24 mouse cellular contexts compared by ENCODE assay signal in genomic region chr10:60033064-60033463, GRCm38 (mm10). TPM values are rescaled to one million over a fixed set of nuclear protein-coding genes. Genes with fewer than 3 reads are reported as not detected.
DNase-seq lines count a peak whose midpoint lies in the region; ATAC-seq and TF ChIP-seq lines count a peak whose summit lies in the region.
"Had no signal": no experiment of that assay in that cellular context is flagged by ENCODE, and none has a peak within 500 bp of the region (broad histone marks: within the 10 kb centered on the region; RNA-seq: fewer than 3 reads in every experiment).

No protein-coding gene starts in this region.

- ATAC-seq in lung, embryonic 16.5 days (ENCODE audit: low read depth): 0 out of 2 replicates have a peak, but pooled peaks have one; percentile 47
- no peak for ATAC-seq in lung, postnatal 0 days
- ATAC-seq in midbrain, embryonic 15.5 days (replicated peaks): 0 out of 2 replicates have a peak, but pooled peaks have one; percentile 6
- ATAC-seq: intestine, postnatal 0 days had no signal

- no peaks in the 10 kb centered on the region for H3K36me3 ChIP-seq in lung, embryonic 16.5 days (ENCODE audit: control insufficient read depth, insufficient read depth, low read length)
- H3K36me3 ChIP-seq in lung, postnatal 0 days (ENCODE audit: insufficient read depth, low read length): no peaks in the 10 kb centered on the region
- H3K36me3 ChIP-seq in ES-Bruce4 (ENCODE audit: control insufficient read depth, insufficient read depth, low read length, poor library complexity, severe bottlenecking): no peaks in the 10 kb centered on the region
- H3K36me3 ChIP-seq in midbrain, embryonic 15.5 days (replicated peaks): no peaks in the 10 kb centered on the region
- H3K36me3 ChIP-seq: hindbrain, embryonic 12.5 days; limb, embryonic 15.5 days; liver, embryonic 15.5 days had no signal

- TF ChIP-seq EP300 in lung, postnatal 0 days (IDR thresholded peaks at IDR 0.05): no peak
- TF ChIP-seq EP300 in ES-Bruce4 (IDR thresholded peaks at IDR 0.05; ENCODE audit: insufficient read depth, low read depth, low read length): no peak

- no peak for TF ChIP-seq CTCF in lung, postnatal 0 days (IDR thresholded peaks at IDR 0.05)
- TF ChIP-seq CTCF in ES-Bruce4 (IDR thresholded peaks at IDR 0.05; ENCODE audit: low read depth, low read length): no peak
- TF ChIP-seq CTCF in brain, embryonic 14.5 days (IDR thresholded peaks at IDR 0.05; ENCODE audit: borderline replicate concordance, extremely low read depth, insufficient read depth, insufficient read length): no peak

- no peak overlapping the region for H3K9ac ChIP-seq in lung, embryonic 16.5 days (ENCODE audit: low read length)
- no peak overlapping the region for H3K9ac ChIP-seq in lung, postnatal 0 days (replicated peaks; ENCODE audit: low read depth)
- H3K9ac ChIP-seq in ES-Bruce4 (ENCODE audit: low read depth, poor library complexity, severe bottlenecking): no peak overlapping the region
- H3K9ac ChIP-seq in midbrain, embryonic 15.5 days: no peak overlapping the region
- H3K9ac ChIP-seq: hindbrain, embryonic 12.5 days; limb, embryonic 15.5 days; liver, embryonic 15.5 days had no signal

- 23% methylated on average over 5 of the region's 5 CpGs for WGBS in lung, embryonic 16.5 days
- 32% methylated on average over 5 of the region's 5 CpGs for WGBS in lung, postnatal 0 days
- WGBS in midbrain, embryonic 15.5 days: 41% methylated on average over 5 of the region's 5 CpGs

- peaks cover 5% of the 10 kb centered on the region for H3K4me1 ChIP-seq in lung, embryonic 16.5 days (replicated peaks; ENCODE audit: control insufficient read depth, insufficient read depth, low read length)
- H3K4me1 ChIP-seq in lung, postnatal 0 days (ENCODE audit: insufficient read depth, low read depth, low read length): no peaks in the 10 kb centered on the region
- peaks cover 9% of the 10 kb centered on the region for H3K4me1 ChIP-seq in ES-Bruce4 (ENCODE audit: control insufficient read depth, insufficient read depth, low read length)
- peaks cover 26% of the 10 kb centered on the region for H3K4me1 ChIP-seq in midbrain, embryonic 15.5 days

- no peak overlapping the region for H3K4me3 ChIP-seq in lung, embryonic 16.5 days (ENCODE audit: low read length)
- H3K4me3 ChIP-seq in lung, postnatal 0 days (ENCODE audit: low read depth, low read length): no peak overlapping the region
- H3K4me3 ChIP-seq in ES-Bruce4 (ENCODE audit: low read depth, low read length): no peak overlapping the region
- H3K4me3 ChIP-seq in midbrain, embryonic 15.5 days: no peak overlapping the region
- H3K4me3 ChIP-seq: hindbrain, embryonic 12.5 days; layer of hippocampus, adult 2 months; limb, embryonic 15.5 days; liver, embryonic 15.5 days had no signal

- no peak for DNase-seq in lung, postnatal 0 days (ENCODE audit: low spot score)
- DNase-seq in brain, embryonic 14.5 days (ENCODE audit: low read depth): peak; percentile 5
- no peak for DNase-seq in layer of hippocampus, adult 9-10 months (ENCODE audit: low spot score)
- no peak for DNase-seq in retina, embryonic 14.5 days (ENCODE audit: low spot score)
- DNase-seq: adrenal gland, postnatal 25 days; cerebellum, adult 9-10 months; gastrocnemius, postnatal 14 days; heart, adult 11 months; heart, postnatal 10 days; kidney, postnatal 25 days; layer of hippocampus, postnatal 36 days; lung, postnatal 14 days; right cerebral cortex, postnatal 14 days; spleen, adult 18-20 months; thymus, postnatal 36 days had no signal

- H3K27me3 ChIP-seq in lung, embryonic 16.5 days (ENCODE audit: control insufficient read depth, insufficient read depth, low read depth, low read length): no peaks in the 10 kb centered on the region
- H3K27me3 ChIP-seq in lung, postnatal 0 days (replicated peaks; ENCODE audit: insufficient read depth, low read length): no peaks in the 10 kb centered on the region
- H3K27me3 ChIP-seq in ES-Bruce4 (ENCODE audit: control insufficient read depth, insufficient read depth, low read length, poor library complexity, severe bottlenecking): no peaks in the 10 kb centered on the region
- H3K27me3 ChIP-seq in midbrain, embryonic 15.5 days (replicated peaks): no peaks in the 10 kb centered on the region
- H3K27me3 ChIP-seq: hindbrain, embryonic 12.5 days; limb, embryonic 15.5 days; liver, embryonic 15.5 days had no signal

- H3K4me2 ChIP-seq in lung, embryonic 16.5 days (ENCODE audit: low read depth, low read length): no peak overlapping the region
- H3K4me2 ChIP-seq in lung, postnatal 0 days (replicated peaks; ENCODE audit: low read depth, low read length): no peak overlapping the region
- no peak overlapping the region for H3K4me2 ChIP-seq in midbrain, embryonic 15.5 days
- H3K4me2 ChIP-seq: heart, embryonic 11.5 days; hindbrain, embryonic 12.5 days; limb, embryonic 15.5 days; liver, embryonic 15.5 days had no signal

- no peak for TF ChIP-seq POLR2A in ES-Bruce4 (IDR thresholded peaks at IDR 0.05; ENCODE audit: insufficient read depth, low read length)
- no peak for TF ChIP-seq POLR2A in brain, embryonic 14.5 days (IDR thresholded peaks at IDR 0.05; ENCODE audit: borderline replicate concordance, extremely low read depth, insufficient read depth, insufficient read length, poor library complexity, severe bottlenecking)

- H3K9me3 ChIP-seq in lung, embryonic 16.5 days (ENCODE audit: control insufficient read depth, low read length): no peaks in the 10 kb centered on the region
- no peaks in the 10 kb centered on the region for H3K9me3 ChIP-seq in lung, postnatal 0 days (ENCODE audit: low read length)
- no peaks in the 10 kb centered on the region for H3K9me3 ChIP-seq in ES-Bruce4 (replicated peaks; ENCODE audit: control insufficient read depth, insufficient read depth, low read length, poor library complexity, severe bottlenecking)
- H3K9me3 ChIP-seq in midbrain, embryonic 15.5 days: no peaks in the 10 kb centered on the region
- H3K9me3 ChIP-seq: hindbrain, embryonic 12.5 days; limb, embryonic 15.5 days; liver, embryonic 15.5 days had no signal

- H3K27ac ChIP-seq in lung, embryonic 16.5 days (ENCODE audit: low read length): no peak overlapping the region
- H3K27ac ChIP-seq in lung, postnatal 0 days (ENCODE audit: low read length): no peak overlapping the region
- peak overlapping the region; percentile 62 for H3K27ac ChIP-seq in ES-Bruce4 (ENCODE audit: insufficient read depth, low read length)
- H3K27ac ChIP-seq in midbrain, embryonic 15.5 days: peak overlapping the region; percentile 48
- H3K27ac ChIP-seq: hindbrain, embryonic 12.5 days; limb, embryonic 15.5 days; liver, embryonic 15.5 days had no signal

RNA-seq across cellular contexts. Expression of gene Anapc16, which starts 30.1 kb away (rescaled TPM):
- polyA plus RNA-seq in lung, embryonic 16.5 days (2015; fragmentation: Nextera tagmentation; extraction: Ambion mirVana): 103 and 104 TPM in 2 replicates
- 105 and 117 TPM in 2 replicates for polyA plus RNA-seq in lung, postnatal 0 days (2015; fragmentation: Nextera tagmentation; extraction: Ambion mirVana)
- 22.7 and 24.4 TPM in 2 replicates for polyA plus RNA-seq in ES-Bruce4 (2011; ENCODE audit: insufficient read depth, insufficient read length, low read depth, missing spikeins)
- 85.9 and 112 TPM in 2 replicates for polyA plus RNA-seq in brain, embryonic 14.5 days (2012; rRNA removed)
- polyA plus RNA-seq in midbrain, embryonic 15.5 days (2015; fragmentation: Nextera tagmentation; extraction: Ambion mirVana): 106 and 109 TPM in 2 replicates

RNA-seq across cellular contexts. Expression of gene Ascc1, which starts 30.5 kb away (rescaled TPM):
- polyA plus RNA-seq in lung, embryonic 16.5 days (2015; fragmentation: Nextera tagmentation; extraction: Ambion mirVana): 48.2 and 51.6 TPM in 2 replicates
- 47.2 and 50.0 TPM in 2 replicates for polyA plus RNA-seq in lung, postnatal 0 days (2015; fragmentation: Nextera tagmentation; extraction: Ambion mirVana)
- 52.9 and 53.7 TPM in 2 replicates for polyA plus RNA-seq in ES-Bruce4 (2011; ENCODE audit: insufficient read depth, insufficient read length, low read depth, missing spikeins)
- 32.8 and 36.3 TPM in 2 replicates for polyA plus RNA-seq in brain, embryonic 14.5 days (2012; rRNA removed)
- 47.4 and 48.7 TPM in 2 replicates for polyA plus RNA-seq in midbrain, embryonic 15.5 days (2015; fragmentation: Nextera tagmentation; extraction: Ambion mirVana)

Comparison
In these comparisons a context has a peak if more than half of its experiments do, and no peak if none do; other contexts are left out.
1. H3K27ac ChIP-seq: peak in ES-Bruce4 (single experiment) and midbrain, embryonic 15.5 days (single experiment); none in lung, embryonic 16.5 days (single experiment) and lung, postnatal 0 days (single experiment).